Mouse (Mus musculus): ENCODE measurements around the gene Hmgb1. TPM values are rescaled to one million over a fixed set of nuclear protein-coding genes. Genes with fewer than 3 reads are reported as not detected.
A peak's percentile ranks its signal among the peaks of the same experiment; 100 is the strongest.

Gene Hmgb1
- polyA plus RNA-seq, 1 experiment from 2014 or later: 439 TPM

DNA sequence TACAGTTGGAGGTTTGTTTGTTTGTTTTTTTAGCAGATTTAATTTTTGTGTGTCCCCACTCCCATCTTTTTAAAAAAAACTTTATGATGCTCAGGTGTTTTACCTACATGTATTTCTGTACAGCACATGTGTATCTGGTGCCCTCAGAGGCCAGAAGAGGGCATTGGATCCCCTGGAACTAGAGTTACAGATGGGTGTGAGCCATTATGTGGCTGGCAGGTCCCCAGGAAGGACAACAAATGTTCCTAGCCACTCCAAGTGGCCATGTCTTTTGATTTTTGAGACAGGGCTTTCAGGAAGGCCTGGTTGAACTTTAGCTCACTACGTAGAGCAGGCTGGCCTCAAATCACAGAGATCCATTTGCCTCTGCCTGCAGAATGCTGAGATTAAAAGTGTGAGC is 121.5 kb downstream of the Hmgb1 start:
- H3K9me3 ChIP-seq (ENCODE audit: low read length): no peaks in the 10 kb centered on the region
- H3K4me1 ChIP-seq (ENCODE audit: insufficient read depth): peaks cover 6% of the 10 kb centered on the region; the same call in 1 of the 2 replicates
- TF ChIP-seq EP300 (IDR thresholded peaks at IDR 0.05; ENCODE audit: low read depth) (no peak), CTCF (IDR thresholded peaks at IDR 0.05; ENCODE audit: low read depth) (peak; percentile 52)
- H3K4me3 ChIP-seq (ENCODE audit: low read depth, low read length): no peak overlapping the region
- no peak overlapping the region for H3K27ac ChIP-seq (ENCODE audit: low read depth)
- no peaks in the 10 kb centered on the region for H3K27me3 ChIP-seq (ENCODE audit: insufficient read depth, low read length)
- no peak for ATAC-seq
- H3K9ac ChIP-seq (replicated peaks): no peak overlapping the region
- 69% methylated on average over 1 of the region's 1 CpGs for WGBS (ENCODE audit: insufficient replicate concordance)
- H3K4me2 ChIP-seq (ENCODE audit: low read depth, low read length): no peak overlapping the region
- H3K36me3 ChIP-seq (replicated peaks; ENCODE audit: insufficient read depth, low read length): no peaks in the 10 kb centered on the region
- DNase-seq: no peak

DNA sequence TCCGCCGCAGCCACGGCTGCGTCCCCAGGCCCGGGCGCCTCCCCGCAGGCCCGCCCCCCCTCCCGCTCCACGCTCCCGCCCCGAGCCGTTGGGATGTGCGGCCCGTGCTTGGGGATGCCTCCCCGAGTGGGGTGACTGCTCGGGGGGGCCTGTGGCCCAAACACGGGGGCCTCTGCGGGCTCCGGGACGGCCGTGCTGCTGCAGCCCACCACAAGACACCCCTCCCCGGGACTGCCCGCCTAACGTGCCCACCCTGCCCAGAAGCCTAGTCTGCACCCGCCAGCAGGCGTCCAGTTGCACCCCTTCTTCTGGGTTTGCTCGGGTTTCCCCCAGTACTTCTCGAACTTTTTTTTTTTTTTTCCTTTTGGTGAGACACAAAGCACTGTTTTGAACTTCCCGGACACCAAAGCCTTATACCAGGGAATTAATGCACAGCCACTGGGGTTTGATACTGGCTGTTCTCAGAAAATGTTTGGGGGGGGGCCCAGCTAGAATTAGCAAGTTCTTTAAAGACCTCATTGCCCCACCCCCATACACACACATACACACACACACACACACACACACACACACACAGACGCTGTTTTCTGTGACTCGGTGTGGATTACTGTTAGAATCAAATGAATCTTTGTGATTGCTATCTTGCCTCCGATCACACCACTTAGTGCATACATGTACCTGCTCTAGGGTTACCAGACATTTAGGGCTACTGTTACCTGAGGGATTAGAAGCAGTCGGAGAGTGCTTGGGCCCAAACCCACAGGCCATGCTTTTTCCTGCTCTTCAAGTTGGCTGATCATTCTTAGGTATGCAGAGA is 130.7 kb downstream of the Hmgb1 start:
- no peak for TF ChIP-seq EP300 (IDR thresholded peaks at IDR 0.05; ENCODE audit: low read depth)
- no peak for TF ChIP-seq CTCF (IDR thresholded peaks at IDR 0.05; ENCODE audit: low read depth)
- peak overlapping the region; percentile 98 for H3K4me2 ChIP-seq (ENCODE audit: low read depth, low read length)
- H3K36me3 ChIP-seq (replicated peaks; ENCODE audit: insufficient read depth, low read length): peaks cover 13% of the 10 kb centered on the region
- peak overlapping the region; percentile 99 for H3K9ac ChIP-seq (replicated peaks)
- H3K4me1 ChIP-seq (ENCODE audit: insufficient read depth): peaks cover 3% of the 10 kb centered on the region; the same call in 1 of the 2 replicates
- 5% methylated on average over 27 of the region's 34 CpGs for WGBS (ENCODE audit: insufficient replicate concordance)
- DNase-seq (no peak), ATAC-seq (peak; percentile 40)
- H3K9me3 ChIP-seq (ENCODE audit: low read length): no peaks in the 10 kb centered on the region
- no peaks in the 10 kb centered on the region for H3K27me3 ChIP-seq (ENCODE audit: insufficient read depth, low read length)
- H3K27ac ChIP-seq (ENCODE audit: low read depth): peak overlapping the region; percentile 100
- H3K4me3 ChIP-seq (ENCODE audit: low read depth, low read length): peak overlapping the region; percentile 68

GRCm38 (mm10) chr5:149052421-149053338 is 131.6 kb downstream of the Hmgb1 start:
- no peak for TF ChIP-seq EP300 (IDR thresholded peaks at IDR 0.05; ENCODE audit: low read depth)
- TF ChIP-seq CTCF (IDR thresholded peaks at IDR 0.05; ENCODE audit: low read depth): peak; percentile 46
- DNase-seq (peak; percentile 99), ATAC-seq (peak; percentile 93)
- Histone ChIP-seq H3K27ac (ENCODE audit: low read depth) (peak overlapping the region; percentile 100), H3K4me2 (ENCODE audit: low read depth, low read length) (peak overlapping the region; percentile 98), H3K9ac (replicated peaks) (peak overlapping the region; percentile 99), H3K9me3 (ENCODE audit: low read length) (no peaks in the 10 kb centered on the region), H3K27me3 (ENCODE audit: insufficient read depth, low read length) (no peaks in the 10 kb centered on the region), H3K36me3 (replicated peaks; ENCODE audit: insufficient read depth, low read length) (peaks cover 13% of the 10 kb centered on the region), H3K4me3 (ENCODE audit: low read depth, low read length) (peak overlapping the region; percentile 68), H3K4me1 (ENCODE audit: insufficient read depth) (peaks cover 3% of the 10 kb centered on the region; the same call in 1 of the 2 replicates)
- WGBS (ENCODE audit: insufficient replicate concordance): under 1% methylated on average over 89 of the region's 110 CpGs

DNA sequence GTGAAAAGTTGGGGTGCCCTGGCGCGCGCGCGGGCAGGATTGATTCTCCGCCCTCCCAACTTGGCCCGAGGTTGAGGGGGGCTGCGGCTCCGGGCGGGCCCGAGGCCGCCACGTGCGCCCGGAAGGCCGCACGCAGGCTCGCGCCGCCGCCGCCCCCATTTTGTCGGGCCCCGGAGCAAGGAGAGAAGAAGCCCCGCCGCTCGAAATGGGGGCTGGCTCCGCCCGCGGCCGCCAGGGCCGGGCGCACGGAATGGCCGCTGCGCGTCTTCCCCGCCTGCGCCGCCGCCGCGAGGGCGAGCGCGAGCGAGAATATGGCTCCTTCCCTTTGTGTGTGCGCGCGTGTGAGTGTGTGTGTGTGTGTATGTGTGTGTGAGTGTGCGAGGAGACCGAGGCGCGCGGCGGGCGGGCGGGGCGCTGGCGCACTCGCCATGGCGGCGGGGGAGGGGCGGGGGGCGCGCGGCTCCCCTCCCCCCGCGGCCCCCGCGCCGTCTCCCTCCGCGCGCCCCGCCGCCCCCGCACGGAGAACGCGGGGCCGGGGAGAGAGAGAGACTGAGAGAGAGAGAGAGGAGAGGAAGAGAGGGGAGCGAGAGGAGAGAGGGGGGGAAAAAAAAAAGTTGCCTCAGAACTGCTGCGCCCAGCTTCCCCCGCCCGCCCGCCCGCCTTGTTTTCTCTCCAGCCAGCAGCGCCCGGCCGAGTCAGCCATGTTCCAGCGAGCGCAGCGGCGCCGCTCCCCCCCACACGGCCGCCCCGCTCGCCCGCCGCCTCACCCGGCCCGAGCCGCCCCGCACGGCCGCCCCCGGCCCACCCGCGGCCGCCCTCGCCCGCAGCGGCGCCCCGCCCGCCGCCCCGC is 132.5 kb downstream of the Hmgb1 start:
- Histone ChIP-seq H3K27me3 (ENCODE audit: insufficient read depth, low read length) (no peaks in the 10 kb centered on the region), H3K4me3 (ENCODE audit: low read depth, low read length) (peak overlapping the region; percentile 68), H3K4me1 (ENCODE audit: insufficient read depth) (peaks cover 3% of the 10 kb centered on the region; the same call in 1 of the 2 replicates), H3K4me2 (ENCODE audit: low read depth, low read length) (peak overlapping the region; percentile 98), H3K9me3 (ENCODE audit: low read length) (no peaks in the 10 kb centered on the region), H3K27ac (ENCODE audit: low read depth) (peak overlapping the region; percentile 100), H3K36me3 (replicated peaks; ENCODE audit: insufficient read depth, low read length) (peaks cover 15% of the 10 kb centered on the region), H3K9ac (replicated peaks) (peak overlapping the region; percentile 99)
- under 1% methylated on average over 49 of the region's 120 CpGs for WGBS (ENCODE audit: insufficient replicate concordance)
- TF ChIP-seq EP300 (IDR thresholded peaks at IDR 0.05; ENCODE audit: low read depth): no peak
- no peak for TF ChIP-seq CTCF (IDR thresholded peaks at IDR 0.05; ENCODE audit: low read depth)
- ATAC-seq (peak; percentile 46), DNase-seq (peak; percentile 82)

GRCm38 (mm10) chr5:149051194-149051570 is 133.1 kb downstream of the Hmgb1 start:
- peaks cover 19% of the 10 kb centered on the region for H3K36me3 ChIP-seq (replicated peaks; ENCODE audit: insufficient read depth, low read length)
- peaks cover 3% of the 10 kb centered on the region; the same call in 1 of the 2 replicates for H3K4me1 ChIP-seq (ENCODE audit: insufficient read depth)
- H3K9me3 ChIP-seq (ENCODE audit: low read length): no peaks in the 10 kb centered on the region
- ATAC-seq: peak; percentile 18
- no peaks in the 10 kb centered on the region for H3K27me3 ChIP-seq (ENCODE audit: insufficient read depth, low read length)
- no peak; the same call in 1 of the 2 replicates for TF ChIP-seq EP300 (IDR thresholded peaks at IDR 0.05; ENCODE audit: low read depth)
- no peak for TF ChIP-seq CTCF (IDR thresholded peaks at IDR 0.05; ENCODE audit: low read depth)
- peak overlapping the region; percentile 98 for H3K4me2 ChIP-seq (ENCODE audit: low read depth, low read length)
- under 1% methylated on average over 27 of the region's 27 CpGs for WGBS (ENCODE audit: insufficient replicate concordance)
- peak overlapping the region; percentile 99 for H3K9ac ChIP-seq (replicated peaks)
- peak overlapping the region; percentile 100 for H3K27ac ChIP-seq (ENCODE audit: low read depth)
- DNase-seq: peak; percentile 76
- peak overlapping the region; percentile 68 for H3K4me3 ChIP-seq (ENCODE audit: low read depth, low read length)

Data from liver, postnatal 0 days (tissue).